Mouse (Mus musculus): Measurements from ENCODE around the gene Mfsd6l. TPM values are rescaled to one million over a fixed set of nuclear protein-coding genes. Genes with fewer than 3 reads are reported as not detected.
A peak's percentile ranks its signal among the peaks of the same experiment; 100 is the strongest.

Mfsd6l gene
- polyA plus RNA-seq (2015; fragmentation: Nextera tagmentation; extraction: Ambion mirVana), result 2.1 TPM in 2 replicates

DNA sequence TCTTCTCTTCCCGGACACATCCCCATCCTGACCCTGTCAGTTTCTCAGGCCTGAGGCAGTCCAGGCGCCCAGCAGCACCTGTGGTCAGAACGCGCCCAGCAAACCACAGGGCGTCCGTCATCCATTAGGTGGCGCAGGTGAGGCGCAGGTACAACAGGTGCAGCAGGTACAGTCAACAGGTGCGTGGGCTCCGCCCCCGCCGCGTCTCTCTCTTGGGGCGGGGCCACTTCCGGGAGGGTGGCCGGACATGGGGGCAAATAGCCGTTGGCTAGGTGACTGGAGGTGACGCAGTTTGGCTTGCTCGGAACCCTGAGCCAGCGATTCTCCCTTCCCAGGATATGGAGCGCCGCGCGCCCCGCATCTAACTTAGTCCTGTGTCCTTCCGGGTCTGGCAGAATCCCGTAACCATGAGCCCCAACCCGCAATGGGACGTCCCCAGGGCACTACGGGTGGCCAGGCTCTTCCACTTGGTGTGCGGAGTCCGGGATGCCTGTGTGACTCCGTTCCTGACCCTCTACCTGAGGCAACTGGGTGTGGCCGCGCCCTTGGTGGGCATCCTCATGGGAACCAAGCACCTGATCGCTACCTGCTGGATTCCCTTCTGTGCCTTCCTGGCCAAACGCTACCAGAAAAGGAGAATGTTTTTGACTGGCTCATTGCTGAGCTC lies at the start of gene Mfsd6l:
Mfsd6l (plus strand) TSS at position 269 of the 667 bp plus-strand sequence.
- WGBS, result 7% methylated on average over 37 of the region's 37 CpGs
- Histone ChIP-seq H3K27me3 (no peaks in the 10 kb centered on the region; the same call in 1 of the 2 replicates), H3K9me3 (replicated peaks) (no peaks in the 10 kb centered on the region), H3K4me2 (peak within 1 kb of the TSS; percentile 62), H3K36me3 (no peaks in the 10 kb centered on the region), H3K4me3 (replicated peaks) (peak within 1 kb of the TSS; percentile 45), H3K9ac (peak within 1 kb of the TSS; percentile 33), H3K27ac (no peak within 1 kb of the TSS), H3K4me1 (peaks cover 16% of the 10 kb centered on the region; the same call in 1 of the 2 replicates)
- peak; percentile 54 for ATAC-seq (replicated peaks; ENCODE audit: low FRiP score)

GRCm38 (mm10) chr11:68507246-68507645 lies 48.7 kb upstream of the Mfsd6l start:
- H3K4me1 ChIP-seq, result no peaks in the 10 kb centered on the region
- no peak overlapping the region for H3K4me2 ChIP-seq
- H3K4me3 ChIP-seq (replicated peaks), result no peak overlapping the region
- no peak for ATAC-seq (replicated peaks; ENCODE audit: low FRiP score)
- H3K9me3 ChIP-seq (replicated peaks), result no peaks in the 10 kb centered on the region
- H3K9ac ChIP-seq, result no peak overlapping the region
- WGBS, result 82% methylated on average over 7 of the region's 7 CpGs
- H3K27me3 ChIP-seq, result no peaks in the 10 kb centered on the region
- H3K27ac ChIP-seq, result no peak overlapping the region
- no peaks in the 10 kb centered on the region for H3K36me3 ChIP-seq

GRCm38 (mm10) chr11:68508619-68509018 lies 47.4 kb upstream of the Mfsd6l start:
- H3K27me3 ChIP-seq, result no peaks in the 10 kb centered on the region
- H3K4me3 ChIP-seq (replicated peaks), result no peak overlapping the region
- H3K4me1 ChIP-seq, result no peaks in the 10 kb centered on the region
- H3K9ac ChIP-seq, result no peak overlapping the region
- no peaks in the 10 kb centered on the region for H3K9me3 ChIP-seq (replicated peaks)
- no peak for ATAC-seq (replicated peaks; ENCODE audit: low FRiP score)
- H3K27ac ChIP-seq, result no peak overlapping the region
- WGBS, result 70% methylated on average over 5 of the region's 5 CpGs
- H3K36me3 ChIP-seq, result no peaks in the 10 kb centered on the region
- no peak overlapping the region for H3K4me2 ChIP-seq

GRCm38 (mm10) chr11:68509194-68509593 lies 46.8 kb upstream of the Mfsd6l start:
- Histone ChIP-seq H3K4me3 (replicated peaks) (no peak overlapping the region), H3K9me3 (replicated peaks) (no peaks in the 10 kb centered on the region), H3K4me2 (no peak overlapping the region), H3K27ac (no peak overlapping the region), H3K9ac (no peak overlapping the region), H3K36me3 (no peaks in the 10 kb centered on the region), H3K27me3 (no peaks in the 10 kb centered on the region), H3K4me1 (0 out of 2 replicates have a peak, but pooled peaks cover 3% of the 10 kb centered on the region)
- ATAC-seq (replicated peaks; ENCODE audit: low FRiP score), result no peak
- 65% methylated on average over 2 of the region's 2 CpGs for WGBS

DNA sequence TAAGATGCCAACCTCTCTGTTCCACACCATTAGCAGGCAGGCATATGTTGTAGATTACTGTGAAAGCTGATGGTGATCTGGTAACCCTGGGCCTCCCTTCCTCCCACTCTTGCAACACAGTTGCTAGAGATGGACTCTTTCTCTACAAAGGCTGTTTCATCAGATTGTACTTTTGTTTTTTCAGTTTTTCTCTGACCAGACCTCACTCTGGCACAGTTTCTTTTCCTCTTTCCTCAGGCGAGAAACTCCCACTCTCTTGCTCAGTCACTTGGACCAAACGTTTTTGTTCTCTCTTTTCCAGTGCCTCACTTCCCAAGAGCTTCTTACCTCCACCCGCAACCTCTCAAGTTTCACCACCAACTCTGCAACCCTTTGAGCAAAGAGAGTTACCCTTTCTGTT lies 42.0 kb upstream of the Mfsd6l start:
- no peak overlapping the region for H3K4me2 ChIP-seq
- 0 out of 2 replicates have a peak, but pooled peaks cover 3% of the 10 kb centered on the region for H3K4me1 ChIP-seq
- H3K27ac ChIP-seq, result peak overlapping the region; percentile 32; the same call in 1 of the 2 replicates
- ATAC-seq (replicated peaks; ENCODE audit: low FRiP score), result no peak
- no peaks in the 10 kb centered on the region for H3K36me3 ChIP-seq
- H3K9me3 ChIP-seq (replicated peaks), result no peaks in the 10 kb centered on the region
- WGBS, result 24% methylated on average over 3 of the region's 3 CpGs
- H3K9ac ChIP-seq, result no peak overlapping the region
- H3K27me3 ChIP-seq, result no peaks in the 10 kb centered on the region
- H3K4me3 ChIP-seq (replicated peaks), result no peak overlapping the region

DNA sequence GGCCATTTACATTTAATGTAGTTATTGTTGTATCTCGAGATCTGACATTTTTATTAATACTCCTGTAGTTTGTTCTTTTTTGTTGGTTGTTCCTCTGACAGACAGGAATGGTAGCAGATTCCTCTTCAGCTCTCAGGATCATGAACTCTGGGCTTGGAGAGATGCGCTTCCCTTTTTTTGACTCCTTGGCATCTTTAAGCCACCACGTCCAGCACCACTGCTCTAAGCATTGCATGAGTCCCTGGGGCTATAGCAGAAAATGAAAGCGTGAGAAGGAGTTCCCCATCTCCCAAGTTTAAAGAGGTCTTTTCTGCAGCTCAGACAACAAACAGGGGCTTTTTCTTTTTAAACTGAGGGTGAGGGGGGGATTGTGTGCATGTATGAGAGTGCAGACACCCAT lies 36.6 kb upstream of the Mfsd6l start:
- Histone ChIP-seq H3K9me3 (replicated peaks) (no peaks in the 10 kb centered on the region), H3K4me3 (replicated peaks) (no peak overlapping the region), H3K9ac (no peak overlapping the region), H3K27ac (no peak overlapping the region), H3K4me2 (no peak overlapping the region), H3K4me1 (peaks cover 4% of the 10 kb centered on the region; the same call in 1 of the 2 replicates), H3K36me3 (no peaks in the 10 kb centered on the region), H3K27me3 (no peaks in the 10 kb centered on the region)
- WGBS, result 95% methylated on average over 4 of the region's 4 CpGs
- ATAC-seq (replicated peaks; ENCODE audit: low FRiP score), result no peak

GRCm38 (mm10) chr11:68519815-68520214 lies 36.2 kb upstream of the Mfsd6l start:
- Histone ChIP-seq H3K4me3 (replicated peaks) (no peak overlapping the region), H3K36me3 (no peaks in the 10 kb centered on the region), H3K4me1 (peaks cover 4% of the 10 kb centered on the region; the same call in 1 of the 2 replicates), H3K27ac (no peak overlapping the region), H3K9ac (no peak overlapping the region), H3K9me3 (replicated peaks) (no peaks in the 10 kb centered on the region), H3K27me3 (no peaks in the 10 kb centered on the region), H3K4me2 (no peak overlapping the region)
- WGBS, result 80% methylated on average over 5 of the region's 5 CpGs
- no peak for ATAC-seq (replicated peaks; ENCODE audit: low FRiP score)

DNA sequence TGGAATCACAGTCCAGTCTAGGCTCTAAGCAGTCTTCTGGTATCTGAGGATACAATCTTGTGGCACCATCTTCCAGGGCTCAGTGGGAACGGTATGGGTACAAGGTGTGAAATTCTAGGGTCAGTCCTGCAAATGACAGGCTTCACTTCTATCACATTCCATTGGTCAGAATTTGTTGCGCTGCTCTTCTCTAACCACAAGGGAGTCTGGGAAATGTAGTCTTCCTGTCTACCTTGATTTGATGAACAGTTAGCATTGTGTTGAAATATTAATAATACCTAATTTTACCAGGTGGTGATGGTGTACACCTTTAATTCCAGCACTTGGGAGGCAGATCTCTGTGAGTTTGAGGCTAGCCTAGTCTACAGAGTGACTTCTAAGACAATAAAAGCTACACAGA lies 35.5 kb upstream of the Mfsd6l start:
- Histone ChIP-seq H3K4me2 (no peak overlapping the region), H3K4me1 (peaks cover 4% of the 10 kb centered on the region; the same call in 1 of the 2 replicates), H3K27ac (no peak overlapping the region), H3K4me3 (replicated peaks) (no peak overlapping the region), H3K9ac (no peak overlapping the region), H3K36me3 (no peaks in the 10 kb centered on the region), H3K27me3 (no peaks in the 10 kb centered on the region), H3K9me3 (replicated peaks) (no peaks in the 10 kb centered on the region)
- ATAC-seq (replicated peaks; ENCODE audit: low FRiP score), result no peak
- 88% methylated on average over 2 of the region's 2 CpGs for WGBS

GRCm38 (mm10) chr11:68521352-68521751 lies 34.6 kb upstream of the Mfsd6l start:
- no peaks in the 10 kb centered on the region for H3K36me3 ChIP-seq
- 85% methylated on average over 5 of the region's 5 CpGs for WGBS
- no peak for ATAC-seq (replicated peaks; ENCODE audit: low FRiP score)
- no peak overlapping the region for H3K9ac ChIP-seq
- no peaks in the 10 kb centered on the region for H3K27me3 ChIP-seq
- no peak overlapping the region for H3K4me3 ChIP-seq (replicated peaks)
- no peaks in the 10 kb centered on the region for H3K9me3 ChIP-seq (replicated peaks)
- no peak overlapping the region for H3K27ac ChIP-seq
- no peak overlapping the region for H3K4me2 ChIP-seq
- H3K4me1 ChIP-seq, result peaks cover 4% of the 10 kb centered on the region; the same call in 1 of the 2 replicates

GRCm38 (mm10) chr11:68526441-68526840 lies 29.5 kb upstream of the Mfsd6l start:
- Histone ChIP-seq H3K27ac (no peak overlapping the region), H3K9ac (no peak overlapping the region), H3K4me2 (no peak overlapping the region), H3K4me3 (replicated peaks) (no peak overlapping the region), H3K36me3 (no peaks in the 10 kb centered on the region), H3K27me3 (no peaks in the 10 kb centered on the region), H3K9me3 (replicated peaks) (no peaks in the 10 kb centered on the region), H3K4me1 (peaks cover 6% of the 10 kb centered on the region)
- ATAC-seq (replicated peaks; ENCODE audit: low FRiP score), result no peak
- WGBS, result 77% methylated on average over 4 of the region's 4 CpGs

- Histone ChIP-seq H3K4me3 (replicated peaks) (no peak overlapping the region), H3K27ac (no peak overlapping the region), H3K4me2 (0 out of 2 replicates have a peak overlapping the region, but pooled peaks have one; percentile 23), H3K9ac (no peak overlapping the region), H3K9me3 (replicated peaks) (no peaks in the 10 kb centered on the region), H3K4me1 (peaks cover 4% of the 10 kb centered on the region; the same call in 1 of the 2 replicates), H3K27me3 (no peaks in the 10 kb centered on the region), H3K36me3 (no peaks in the 10 kb centered on the region)
- ATAC-seq (replicated peaks; ENCODE audit: low FRiP score), result peak; percentile 54; the same call in 1 of the 2 replicates
- WGBS, result 20% methylated on average over 16 of the region's 16 CpGs
These were observed 24.8 kb upstream of the Mfsd6l start for GRCm38 (mm10) chr11:68531066-68531806.

DNA sequence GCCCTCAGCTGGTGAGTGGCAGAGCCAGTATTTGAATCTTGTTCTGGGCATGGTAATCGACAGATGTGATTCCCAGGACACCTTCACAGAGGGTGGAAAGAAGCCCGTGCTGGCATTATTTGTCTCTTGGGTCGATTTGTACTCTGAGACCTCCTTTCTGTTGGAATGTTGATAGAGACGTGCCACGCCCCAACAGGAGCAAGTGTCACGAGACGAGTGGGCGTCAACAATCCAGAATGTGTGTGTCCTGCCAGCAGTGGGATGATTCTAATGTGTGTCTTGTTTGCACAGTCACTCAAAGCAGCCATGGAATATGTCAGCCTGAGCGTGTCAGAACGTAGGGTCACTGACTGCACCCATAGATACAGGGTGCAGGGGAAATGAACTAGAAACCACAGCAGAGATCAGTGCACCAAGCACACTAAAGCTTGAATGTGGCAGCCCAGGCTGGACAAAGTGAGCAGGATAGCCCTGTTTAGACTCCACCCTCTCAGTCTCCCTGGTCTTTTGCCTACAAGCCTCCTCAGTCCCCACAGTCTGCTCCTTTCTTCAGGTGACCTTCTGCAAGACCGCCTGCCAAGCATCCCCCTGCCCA lies 23.9 kb upstream of the Mfsd6l start:
- 72% methylated on average over 11 of the region's 11 CpGs for WGBS
- H3K4me2 ChIP-seq, result no peak overlapping the region
- ATAC-seq (replicated peaks; ENCODE audit: low FRiP score), result no peak
- no peak overlapping the region for H3K4me3 ChIP-seq (replicated peaks)
- no peak overlapping the region for H3K9ac ChIP-seq
- peaks cover 4% of the 10 kb centered on the region; the same call in 1 of the 2 replicates for H3K4me1 ChIP-seq
- H3K27me3 ChIP-seq, result no peaks in the 10 kb centered on the region
- H3K36me3 ChIP-seq, result no peaks in the 10 kb centered on the region
- H3K27ac ChIP-seq, result no peak overlapping the region
- H3K9me3 ChIP-seq (replicated peaks), result no peaks in the 10 kb centered on the region

Data from kidney, embryonic 15.5 days (tissue).